ENCODE assay signal across 8 mouse cellular contexts in the genomic region with DNA sequence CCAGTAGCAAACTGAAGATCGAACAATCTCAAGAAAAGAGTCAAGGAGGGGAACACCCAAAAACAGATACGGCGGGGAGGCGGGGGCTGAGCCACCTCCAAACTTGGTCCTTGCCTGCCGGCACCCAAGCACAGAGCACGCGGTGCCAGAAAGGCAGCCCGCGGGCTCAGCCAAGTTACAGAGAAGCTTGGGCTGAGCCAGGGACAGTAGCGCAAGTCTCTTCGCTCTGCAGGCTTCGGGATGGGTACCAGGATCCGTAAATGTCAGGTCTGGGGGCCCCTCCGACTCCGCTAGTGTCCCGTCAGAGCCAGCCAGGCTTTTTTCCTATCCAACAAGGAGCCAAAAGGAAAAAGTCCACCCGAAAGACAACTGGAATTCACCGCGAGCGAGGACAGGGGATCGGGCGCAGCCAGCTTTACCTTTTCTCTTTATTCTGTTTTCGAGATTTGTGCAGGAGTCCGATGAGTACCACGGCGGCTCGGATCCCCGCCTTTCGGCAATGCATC.
DNase-seq lines count a peak whose midpoint lies in the region; ATAC-seq lines count a peak whose summit lies in the region.

No protein-coding gene starts in this region.

- H3K9me3 ChIP-seq in embryonic facial prominence, embryonic 13.5 days = no peaks in the 10 kb centered on the region
- H3K9me3 ChIP-seq in liver, embryonic 11.5 days (ENCODE audit: control insufficient read depth, low read length) = no peaks in the 10 kb centered on the region

- 1% methylated on average over 29 of the region's 29 CpGs for WGBS in embryonic facial prominence, embryonic 13.5 days
- 1% methylated on average over 29 of the region's 29 CpGs for WGBS in liver, embryonic 11.5 days

- H3K27me3 ChIP-seq in embryonic facial prominence, embryonic 13.5 days = peaks cover 61% of the 10 kb centered on the region
- H3K27me3 ChIP-seq in liver, embryonic 11.5 days (replicated peaks; ENCODE audit: control insufficient read depth, insufficient read depth, low read length) = peaks cover 51% of the 10 kb centered on the region

- peaks cover 24% of the 10 kb centered on the region for H3K4me1 ChIP-seq in embryonic facial prominence, embryonic 13.5 days
- H3K4me1 ChIP-seq in liver, embryonic 11.5 days (replicated peaks; ENCODE audit: control insufficient read depth, insufficient read depth, low read length) = peaks cover 18% of the 10 kb centered on the region

- no peak for ATAC-seq in embryonic facial prominence, embryonic 13.5 days (ENCODE audit: insufficient number of reproducible peaks, insufficient read depth, low FRiP score, low TSS enrichment, low read depth)
- no peak for ATAC-seq in liver, embryonic 11.5 days (replicated peaks; ENCODE audit: low FRiP score)

- DNase-seq in left cerebral cortex, postnatal 36 days (ENCODE audit: low spot score in 2 of 2) = peak; percentile 45 to 46
- DNase-seq in left cerebral cortex, adult 9 months (ENCODE audit: low spot score in 2 of 2) = no peak
- peak; percentile 59 for DNase-seq in R1 (ENCODE audit: low read depth, low spot score)
- peak; percentile 49 to 62 for DNase-seq in heart, postnatal 10 days
- peak; percentile 48 for DNase-seq in liver, embryonic 11.5 days (ENCODE audit: low spot score)
- peak; percentile 50 to 57 for DNase-seq in right cerebral cortex, postnatal 10 days (ENCODE audit: low spot score in 2 of 2)
- no peak for DNase-seq in cerebellum, adult 11 months

- H3K36me3 ChIP-seq in embryonic facial prominence, embryonic 13.5 days = no peaks in the 10 kb centered on the region
- no peaks in the 10 kb centered on the region for H3K36me3 ChIP-seq in liver, embryonic 11.5 days (ENCODE audit: control insufficient read depth, insufficient read depth, low read length)

- intact Hi-C loops in left cerebral cortex, postnatal 36 days (cut with DNase I) = loop anchor here (5.0 to 10.0 kb wide), 3 partner anchors 40 to 117 kb away; no protein-coding TSS in a partner anchor
- intact Hi-C loops in heart, postnatal 10 days (cut with DNase I) = loop anchor here (5.0 kb wide), 1 partner anchor 135 kb away; no protein-coding TSS in a partner anchor

- peak overlapping the region; percentile 93 for H3K4me2 ChIP-seq in embryonic facial prominence, embryonic 13.5 days
- peak overlapping the region; percentile 92 for H3K4me2 ChIP-seq in liver, embryonic 11.5 days

- H3K27ac ChIP-seq in embryonic facial prominence, embryonic 13.5 days = no peak overlapping the region
- H3K27ac ChIP-seq in liver, embryonic 11.5 days (ENCODE audit: low read depth, low read length) = no peak overlapping the region

- peak overlapping the region; percentile 75 for H3K9ac ChIP-seq in embryonic facial prominence, embryonic 13.5 days
- H3K9ac ChIP-seq in liver, embryonic 11.5 days (ENCODE audit: low read depth, low read length) = peak overlapping the region; percentile 52

- H3K4me3 ChIP-seq in embryonic facial prominence, embryonic 13.5 days = peak overlapping the region; percentile 79
- peak overlapping the region; percentile 71 for H3K4me3 ChIP-seq in liver, embryonic 11.5 days (ENCODE audit: low read depth, low read length)

Comparison
In these comparisons a context has a peak if more than half of its experiments do, and no peak if none do; other contexts are left out.
1. DNase-seq: peak in left cerebral cortex, postnatal 36 days (2 of 2), R1 (single experiment), heart, postnatal 10 days (2 of 2), liver, embryonic 11.5 days (single experiment) and right cerebral cortex, postnatal 10 days (2 of 2); none in left cerebral cortex, adult 9 months (0 of 2) and cerebellum, adult 11 months (single experiment).